Mouse (Mus musculus) MEL (cell line): ENCODE data around the gene Abhd4.

Source experiments
- CHD2 ChIP-seq: IDR thresholded peaks from 2 replicates; pipeline ENCODE4 v1.6.1; 2011; ENCODE audit warnings: low read length, improper control_type of control experiment
- CTCF ChIP-seq, 3 experiments: IDR thresholded peaks in 2 of 3; conservative IDR thresholded peaks in 1 of 3; 2 replicates each; pipeline ENCODE4 v1.5.1; 2011 to 2012; ENCODE audit warnings: low read length in 3 of 3, low read depth in 2 of 3, mild to moderate bottlenecking in 2 of 3, improper control_type of control experiment in 1 of 3, inconsistent platforms in 1 of 3, mixed read lengths in 1 of 3, moderate library complexity in 1 of 3; ENCODE audit not compliant: control insufficient read depth in 1 of 3, insufficient read depth in 1 of 3, poor library complexity in 1 of 3, severe bottlenecking in 1 of 3
- EP300 ChIP-seq, 2 experiments: IDR thresholded peaks; 2 replicates each; pipeline ENCODE4 v1.6.1; 2011; ENCODE audit warnings: improper control_type of control experiment in 2 of 2, low read length in 2 of 2, low read depth in 1 of 2, mild to moderate bottlenecking in 1 of 2
- GABPA ChIP-seq: IDR thresholded peaks from 2 replicates; pipeline ENCODE4 v1.6.1; 2012; ENCODE audit warnings: low read depth, mild to moderate bottlenecking, inconsistent platforms, low read length, improper control_type of control experiment, moderate library complexity
- MEF2A ChIP-seq: IDR thresholded peaks from 2 replicates; pipeline ENCODE4 v1.6.1; 2014; ENCODE audit warnings: low read depth, mild to moderate bottlenecking, inconsistent platforms, low read length, improper control_type of control experiment; ENCODE audit not compliant: poor library complexity, insufficient replicate concordance, severe bottlenecking; ENCODE audit errors: extremely low read depth
- MXI1 ChIP-seq: IDR thresholded peaks from 2 replicates; pipeline ENCODE4 v1.6.1; 2011; ENCODE audit warnings: mild to moderate bottlenecking, low read depth, low read length, improper control_type of control experiment
- NRF1 ChIP-seq: IDR thresholded peaks from 2 replicates; pipeline ENCODE4 v1.6.1; 2014; ENCODE audit warnings: low read depth, mild to moderate bottlenecking, inconsistent platforms, low read length, improper control_type of control experiment, moderate library complexity; ENCODE audit not compliant: poor library complexity, insufficient read depth, severe bottlenecking
- POLR2A ChIP-seq, 2 experiments: IDR thresholded peaks; 2 replicates each; pipeline ENCODE4 v1.6.1; 2011 to 2012; ENCODE audit warnings: low read length in 2 of 2, mild to moderate bottlenecking in 2 of 2, control low read depth in 1 of 2, improper control_type of control experiment in 1 of 2, low read depth in 1 of 2, moderate library complexity in 1 of 2; ENCODE audit not compliant: control insufficient read depth in 1 of 2, insufficient read depth in 1 of 2, poor library complexity in 1 of 2
- RAD21 ChIP-seq: IDR thresholded peaks from 2 replicates; pipeline ENCODE4 v1.6.1; 2011; ENCODE audit warnings: mild to moderate bottlenecking, low read depth, low read length, improper control_type of control experiment
- SIN3A ChIP-seq: IDR thresholded peaks from 2 replicates; pipeline ENCODE4 v1.6.1; 2012; ENCODE audit warnings: low read length, improper control_type of control experiment, inconsistent platforms
- TAL1 ChIP-seq: IDR thresholded peaks from 2 replicates; pipeline ENCODE4 v1.6.1; 2012; ENCODE audit warnings: mild to moderate bottlenecking, inconsistent platforms, low read length, moderate library complexity, mixed read lengths
- USF1 ChIP-seq: IDR thresholded peaks from 2 replicates; pipeline ENCODE4 v1.6.1; 2014; ENCODE audit warnings: low read depth, mild to moderate bottlenecking, inconsistent platforms, low read length, improper control_type of control experiment, moderate library complexity
- ZC3H11A ChIP-seq: IDR thresholded peaks from 2 replicates; pipeline ENCODE4 v1.6.1; 2012; ENCODE audit warnings: low read depth, mild to moderate bottlenecking, inconsistent platforms, low read length, improper control_type of control experiment
- ZNF384 ChIP-seq: IDR thresholded peaks from 2 replicates; pipeline ENCODE4 v1.6.1; 2012; ENCODE audit warnings: low read depth, mild to moderate bottlenecking, inconsistent platforms, low read length, improper control_type of control experiment

- TF ChIP-seq CTCF (IDR thresholded peaks at IDR 0.05 in 2 of 3, conservative IDR thresholded peaks at IDR 0.05 in 1 of 3; ENCODE audit: control insufficient read depth in 1 of 3, insufficient read depth in 1 of 3, low read depth in 2 of 3, low read length in 3 of 3, poor library complexity in 1 of 3, severe bottlenecking in 1 of 3) (no peak), CHD2 (no peak), ZNF384 (no peak), SIN3A (no peak), NRF1 (no peak), POLR2A (IDR thresholded peaks at IDR 0.05; ENCODE audit: control insufficient read depth in 1 of 2, insufficient read depth in 1 of 2, low read depth in 1 of 2, low read length in 2 of 2, poor library complexity in 1 of 2) (no peak), MXI1 (no peak), TAL1 (no peak), MEF2A (no peak), ZC3H11A (no peak), RAD21 (no peak), EP300 (IDR thresholded peaks at IDR 0.05; ENCODE audit: low read depth in 1 of 2, low read length in 2 of 2) (no peak), USF1 (no peak), GABPA (no peak)
These were observed 24.9 kb upstream of the Abhd4 start for GRCm38 (mm10) chr14:54228933-54229713.
